Mouse (Mus musculus) urinary bladder, postnatal 25 days (tissue): ENCODE measurements around the gene Hoxb5.

Experiments used
- DNase-seq: peaks from one replicate; pipeline ENCODE4 v3.0.0; 2022; ENCODE audit warnings: low spot score

Hoxb5 gene

DNA sequence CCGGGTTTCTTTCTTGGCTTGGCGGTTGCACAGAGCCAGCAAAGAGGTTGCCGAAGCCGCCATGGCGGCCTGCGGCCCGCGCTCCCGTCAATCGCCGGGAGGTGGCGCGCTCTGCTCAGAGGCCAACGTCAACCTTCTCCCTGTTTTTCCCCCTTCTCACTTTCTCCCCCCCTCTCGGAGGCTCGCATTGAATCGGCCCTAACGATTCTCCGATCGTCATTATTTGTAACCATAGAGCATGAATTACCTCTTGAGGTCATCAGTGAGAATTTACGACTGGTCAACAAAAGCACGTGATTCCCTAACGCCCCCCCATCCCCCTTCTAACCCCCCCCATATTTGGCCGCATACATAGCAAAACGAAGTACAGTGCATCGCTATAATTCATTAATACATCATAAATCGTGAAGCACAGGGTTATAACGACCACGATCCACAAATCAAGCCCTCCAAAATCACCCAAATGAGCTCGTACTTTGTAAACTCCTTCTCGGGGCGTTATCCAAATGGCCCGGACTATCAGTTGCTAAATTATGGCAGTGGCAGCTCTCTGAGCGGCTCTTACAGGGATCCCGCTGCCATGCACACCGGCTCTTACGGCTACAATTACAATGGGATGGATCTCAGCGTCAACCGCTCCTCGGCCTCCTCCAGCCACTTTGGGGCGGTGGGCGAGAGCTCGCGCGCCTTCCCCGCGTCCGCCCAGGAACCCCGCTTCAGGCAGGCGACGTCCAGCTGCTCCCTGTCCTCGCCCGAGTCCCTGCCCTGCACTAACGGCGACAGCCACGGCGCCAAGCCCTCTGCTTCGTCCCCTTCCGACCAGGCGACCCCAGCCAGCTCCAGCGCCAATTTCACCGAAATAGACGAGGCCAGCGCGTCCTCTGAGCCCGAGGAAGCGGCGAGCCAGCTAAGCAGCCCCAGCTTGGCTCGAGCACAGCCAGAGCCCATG is at the start of gene Hoxb5:
TSS of gene Hoxb5 (plus strand) at position 186 of the 949 bp plus-strand sequence.
- peak; percentile 68 for DNase-seq

GRCm38 (mm10) chr11:96254221-96254620 is 48.9 kb upstream of the Hoxb5 start:
- DNase-seq, result no peak

GRCm38 (mm10) chr11:96255111-96255995 is 47.8 kb upstream of the Hoxb5 start:
- no peak for DNase-seq

DNA sequence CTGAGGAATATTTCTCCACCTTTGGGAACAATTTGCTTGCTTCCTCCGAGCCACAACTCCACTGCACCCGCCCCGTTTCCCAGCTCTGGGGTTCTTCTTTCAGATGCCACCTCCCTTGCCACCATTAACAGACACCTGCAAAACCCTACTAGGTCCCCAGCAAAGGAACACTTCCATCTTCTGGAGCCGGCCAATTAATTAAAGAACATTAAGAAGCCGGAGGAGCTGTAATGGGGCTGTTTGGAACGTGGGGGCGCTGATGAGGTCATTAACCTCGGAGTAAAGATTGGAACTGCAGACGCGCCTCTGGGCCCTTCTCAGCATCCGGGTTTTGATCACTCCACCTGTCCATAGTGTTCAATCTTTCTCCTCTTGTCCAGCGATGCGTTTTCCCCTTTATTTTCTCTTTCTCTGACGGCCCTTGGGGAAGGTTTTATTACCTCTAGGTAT is 47.1 kb upstream of the Hoxb5 start:
- DNase-seq, result no peak

- DNase-seq, result no peak
These were observed 46.0 kb upstream of the Hoxb5 start for GRCm38 (mm10) chr11:96257141-96257540.

GRCm38 (mm10) chr11:96259038-96259437 is 44.1 kb upstream of the Hoxb5 start:
- no peak for DNase-seq

DNA sequence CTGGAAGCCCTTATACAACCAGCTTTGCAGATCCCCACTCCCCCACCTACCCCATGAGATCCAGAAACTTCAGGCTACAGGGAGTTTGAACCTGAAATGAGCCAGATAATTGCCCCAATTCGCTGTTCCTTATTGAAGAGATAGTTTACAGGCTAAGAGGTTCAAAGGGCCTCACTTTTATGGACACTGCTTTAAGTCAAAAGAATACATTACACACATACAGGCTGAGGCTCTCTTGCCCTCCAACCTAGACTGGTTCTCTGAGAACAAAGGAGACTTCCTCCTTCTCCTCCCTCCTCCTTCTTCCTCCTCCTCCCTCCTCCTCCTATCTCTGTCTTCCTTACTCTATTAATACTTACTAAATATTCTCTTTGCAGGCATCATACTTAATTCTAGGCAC is 43.6 kb upstream of the Hoxb5 start:
- DNase-seq, result no peak

DNA sequence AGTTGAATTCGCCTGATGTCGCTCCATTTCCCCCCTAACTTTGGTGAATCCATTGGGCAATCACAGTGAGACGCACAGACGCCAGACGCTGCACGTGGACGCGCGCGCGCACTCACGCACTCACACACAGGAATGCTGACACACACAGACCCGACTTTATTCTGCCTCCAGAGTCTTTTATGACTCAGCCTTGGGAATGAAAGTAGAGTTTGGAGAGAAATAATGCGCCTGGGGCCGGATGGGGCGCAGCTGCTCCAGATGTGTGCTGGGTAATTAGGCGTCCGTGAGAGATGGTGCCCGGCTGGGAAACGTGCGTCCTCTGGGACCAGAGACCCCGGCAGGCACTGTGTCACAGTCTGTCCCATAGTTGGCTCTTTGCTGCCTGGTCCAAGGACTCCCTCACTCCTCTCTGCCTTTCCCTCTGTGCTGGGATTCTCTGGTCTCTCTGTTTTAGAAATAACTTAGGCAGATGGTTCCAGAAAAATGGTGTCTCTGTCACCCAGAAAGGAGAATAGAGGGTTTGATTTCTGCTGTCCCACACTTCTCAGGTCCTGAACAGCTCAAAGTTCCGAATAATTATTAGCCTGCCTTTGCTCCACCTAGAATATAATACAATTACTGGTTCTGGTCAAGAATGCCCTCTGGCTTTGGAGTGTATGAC is 42.7 kb upstream of the Hoxb5 start:
- no peak for DNase-seq

DNA sequence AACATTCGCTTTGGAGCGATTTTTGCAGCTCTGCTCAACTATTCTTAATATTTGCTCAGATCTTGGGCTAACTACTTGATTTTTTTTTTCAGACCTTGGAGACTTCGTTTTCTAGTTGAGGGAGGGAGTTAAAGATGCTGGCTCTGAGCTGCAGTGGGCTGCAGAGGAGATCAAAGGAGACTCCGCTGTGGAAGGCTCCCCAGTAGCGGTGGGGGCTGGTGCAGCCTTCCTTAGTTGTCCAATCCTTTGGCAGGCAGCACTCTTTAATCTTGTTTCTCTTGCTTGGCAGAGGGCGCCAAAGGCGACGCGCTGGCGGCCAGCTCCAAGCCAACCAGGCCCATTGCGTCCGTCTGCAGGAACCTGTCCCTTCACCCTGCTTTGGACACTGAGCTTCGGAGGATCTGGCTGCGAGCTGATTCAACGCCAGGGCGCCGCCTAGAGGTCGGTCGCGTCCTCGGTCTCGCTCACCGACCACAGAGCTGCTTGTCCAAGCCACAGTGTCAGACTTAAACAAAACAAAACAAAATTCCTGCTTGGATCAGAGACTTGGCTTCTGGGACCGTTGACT is 41.7 kb upstream of the Hoxb5 start:
- DNase-seq, result peak; percentile 72

DNA sequence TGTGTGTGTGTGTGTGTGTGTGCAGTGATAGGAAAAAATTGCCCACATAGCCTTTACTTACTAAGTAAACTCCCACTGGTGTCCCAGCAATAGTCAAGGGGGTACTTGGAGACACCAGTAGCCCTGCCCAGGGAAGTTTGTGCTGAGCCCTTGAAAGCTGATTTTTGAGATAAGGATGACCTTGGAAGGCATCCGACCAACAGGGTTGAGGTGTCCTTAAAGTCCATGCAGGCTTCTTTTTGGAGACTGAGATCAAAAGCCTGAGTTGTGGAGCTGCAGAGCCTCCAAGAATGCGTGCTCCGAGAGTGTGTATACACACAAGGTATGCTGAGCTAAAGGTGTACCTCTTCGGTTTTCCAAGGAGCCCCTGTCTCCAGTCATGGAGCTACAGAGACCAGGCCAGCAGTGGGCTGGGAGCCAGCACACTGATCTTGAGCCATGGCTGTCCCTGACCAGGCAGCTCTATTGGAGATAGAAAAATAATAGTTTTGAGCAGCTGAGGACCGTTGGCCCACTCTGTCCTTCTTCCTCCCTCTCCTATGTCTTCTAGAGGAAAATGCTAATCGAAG is 40.8 kb upstream of the Hoxb5 start:
- DNase-seq, result no peak

GRCm38 (mm10) chr11:96263636-96264389 is 39.3 kb upstream of the Hoxb5 start:
- no peak for DNase-seq

DNA sequence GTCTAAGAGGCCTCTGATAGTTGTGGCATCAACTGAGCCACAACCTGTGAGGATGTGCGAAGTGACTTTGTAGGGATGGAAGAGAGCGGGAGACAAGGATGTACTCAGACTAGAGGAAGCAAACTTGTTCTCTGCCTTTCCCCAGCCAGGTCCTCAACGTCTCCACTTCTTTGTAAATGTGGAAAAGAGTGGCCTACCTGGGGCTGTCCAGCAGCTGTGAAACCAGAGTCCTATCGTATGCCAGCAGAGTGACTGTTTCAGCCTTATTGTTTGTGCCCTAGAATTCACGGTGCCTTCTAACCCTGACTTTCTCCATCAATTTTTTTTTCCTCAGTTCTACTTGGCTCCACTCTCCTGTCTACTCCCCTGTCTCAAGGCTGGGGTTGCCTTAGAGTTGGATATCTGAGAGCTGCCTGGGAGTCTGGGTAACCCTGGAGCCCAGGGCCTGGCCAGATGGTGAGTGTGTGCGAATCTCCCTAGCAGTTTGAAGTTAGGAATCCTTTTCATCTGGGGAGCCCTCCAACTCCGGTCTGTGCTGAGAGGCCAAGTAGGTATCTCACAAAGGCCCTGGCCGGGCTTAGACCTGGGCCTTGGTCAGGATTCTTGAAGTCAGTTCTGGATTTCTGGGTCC is 38.6 kb upstream of the Hoxb5 start:
- no peak for DNase-seq

- no peak for DNase-seq
These were observed 37.2 kb upstream of the Hoxb5 start for GRCm38 (mm10) chr11:96265954-96266353.

DNA sequence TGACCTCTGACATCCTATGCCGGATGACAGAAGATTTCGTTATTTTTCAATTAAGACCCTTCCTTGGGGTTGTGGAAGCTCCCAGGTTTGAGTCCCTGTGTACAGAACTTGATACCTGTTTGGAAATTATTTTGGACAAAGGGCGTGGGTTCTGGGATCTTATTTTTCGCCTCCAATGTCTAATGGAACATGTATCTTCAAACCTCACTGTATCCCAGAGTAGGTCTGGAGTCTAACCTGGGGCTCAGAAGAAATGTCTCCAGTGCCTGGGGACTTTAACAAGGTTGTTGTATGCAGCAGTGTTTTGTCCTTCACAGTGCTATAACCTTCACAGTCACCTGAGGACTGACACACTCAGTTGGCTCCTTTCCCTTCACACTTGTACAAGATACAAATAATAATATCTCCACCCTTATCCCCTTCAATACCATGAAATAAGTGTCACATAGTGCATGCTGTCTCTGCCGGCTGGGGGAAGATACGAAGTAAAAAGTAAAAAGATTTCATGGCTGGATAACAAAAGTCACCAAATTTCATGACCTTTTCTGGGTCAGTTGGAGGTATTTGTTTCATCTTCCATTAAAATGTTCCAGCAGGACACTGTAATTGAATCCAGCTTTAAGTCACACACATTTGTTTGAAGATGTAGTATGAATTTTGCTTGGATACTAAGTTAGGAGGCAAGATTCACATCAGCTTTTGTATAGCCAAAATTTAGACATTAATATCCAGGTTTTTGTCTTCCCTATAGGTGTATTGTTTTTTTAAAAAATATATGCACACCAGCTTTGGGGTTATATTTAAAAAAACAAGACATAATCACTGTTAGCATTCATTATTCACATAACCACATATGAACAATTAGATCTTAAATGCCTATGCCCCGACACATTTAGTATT is 35.9 kb upstream of the Hoxb5 start:
- DNase-seq, result no peak

DNA sequence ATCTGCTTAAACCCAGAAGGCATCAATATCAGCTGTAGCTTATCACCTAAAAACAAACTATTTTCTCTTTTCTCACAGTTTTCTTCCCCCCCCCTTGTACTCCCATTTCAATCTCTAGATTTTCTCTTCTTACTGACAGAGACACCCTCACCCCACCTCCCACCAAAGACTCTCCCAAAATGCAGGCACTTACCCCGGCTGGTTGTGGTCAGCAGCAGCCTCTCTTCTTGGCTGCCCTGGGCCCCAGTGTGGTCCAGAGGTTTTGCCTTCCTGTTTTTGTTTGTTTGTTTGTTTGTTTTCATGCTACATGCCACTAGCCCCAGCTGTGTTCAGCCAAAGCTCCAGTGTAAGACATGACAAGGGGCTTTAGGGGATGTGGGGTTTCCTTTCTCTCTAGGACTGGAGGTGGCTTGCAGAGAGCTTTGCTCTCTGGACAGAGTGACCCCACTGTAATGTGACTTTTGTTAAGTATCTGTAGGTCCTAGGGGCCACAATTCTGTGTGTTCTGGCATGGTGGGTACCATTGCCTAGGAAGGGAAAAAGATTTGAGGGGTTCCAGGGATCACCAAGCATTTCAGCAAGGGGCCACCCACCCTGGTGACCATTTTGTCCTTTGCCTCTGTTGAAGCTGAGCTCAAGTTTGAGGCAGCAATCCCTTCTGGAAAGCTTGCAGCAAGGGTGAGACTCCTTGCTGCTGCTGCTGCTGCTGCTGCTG is 34.9 kb upstream of the Hoxb5 start:
- DNase-seq, result no peak

GRCm38 (mm10) chr11:96269869-96270268 is 33.3 kb upstream of the Hoxb5 start:
- no peak for DNase-seq

GRCm38 (mm10) chr11:96270996-96271540 is 32.1 kb upstream of the Hoxb5 start, which contains the start of gene Hoxb9:
Gene Hoxb9 (plus strand): TSS chr11:96271457.
- DNase-seq, result no peak

DNA sequence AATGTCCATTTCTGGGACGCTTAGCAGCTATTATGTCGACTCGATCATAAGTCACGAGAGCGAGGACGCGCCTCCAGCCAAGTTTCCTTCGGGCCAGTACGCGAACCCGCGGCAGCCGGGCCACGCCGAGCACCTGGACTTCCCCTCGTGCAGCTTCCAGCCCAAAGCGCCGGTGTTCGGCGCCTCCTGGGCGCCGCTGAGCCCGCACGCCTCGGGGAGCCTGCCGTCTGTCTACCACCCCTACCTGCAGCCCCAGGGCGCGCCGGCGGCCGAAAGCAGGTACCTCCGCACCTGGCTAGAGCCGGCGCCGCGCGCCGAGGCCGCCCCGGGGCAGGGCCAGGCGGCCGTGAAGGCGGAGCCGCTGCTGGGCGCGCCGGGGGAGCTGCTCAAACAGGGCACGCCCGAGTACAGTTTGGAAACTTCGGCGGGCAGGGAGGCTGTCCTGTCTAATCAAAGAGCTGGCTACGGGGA is 31.6 kb upstream of the Hoxb5 start:
- DNase-seq, result peak; percentile 53
